In genomic region chr7:109174337-109174948, GRCm38 (mm10) we compare ENCODE assay signal across 8 mouse cellular contexts. TPM values are rescaled to one million over a fixed set of nuclear protein-coding genes. Genes with fewer than 3 reads are reported as not detected.
DNase-seq lines count a peak whose midpoint lies in the region; ATAC-seq lines count a peak whose summit lies in the region.

No protein-coding gene starts in this region.

- peak; percentile 20 to 67 for DNase-seq in adrenal gland, adult (ENCODE audit: inconsistent age in 2 of 2, low spot score in 1 of 2)
- no peak for DNase-seq in adrenal gland, postnatal 4 days (ENCODE audit: low spot score in 2 of 2)
- peak; percentile 38 to 51 for DNase-seq in gastrocnemius, postnatal 4 days (ENCODE audit: low spot score in 2 of 2)
- DNase-seq in urinary bladder, postnatal 14 days (ENCODE audit: low spot score) = peak; percentile 67

- ATAC-seq in common myeloid progenitor, adult 5-6 weeks (replicated peaks; ENCODE audit: low read depth, poor library complexity, severe bottlenecking) = peak; percentile 63
- ATAC-seq in intestine, embryonic 15.5 days = peak; percentile 52
- ATAC-seq in limb, embryonic 12.5 days (ENCODE audit: insufficient number of reproducible peaks, insufficient read depth, low FRiP score, low TSS enrichment, low read depth) = peak; percentile 7; the same call in 1 of the 2 replicates
- ATAC-seq in midbrain, embryonic 13.5 days = peak; percentile 29

- H3K36me3 ChIP-seq in intestine, embryonic 15.5 days = no peaks in the 10 kb centered on the region
- no peaks in the 10 kb centered on the region for H3K36me3 ChIP-seq in limb, embryonic 12.5 days
- no peaks in the 10 kb centered on the region for H3K36me3 ChIP-seq in midbrain, embryonic 13.5 days

- peak overlapping the region; percentile 60 for H3K4me3 ChIP-seq in intestine, embryonic 15.5 days (replicated peaks)
- H3K4me3 ChIP-seq in limb, embryonic 12.5 days (replicated peaks) = peak overlapping the region; percentile 65
- peak overlapping the region; percentile 80 for H3K4me3 ChIP-seq in midbrain, embryonic 13.5 days (replicated peaks)

- H3K4me2 ChIP-seq in intestine, embryonic 15.5 days (replicated peaks) = peak overlapping the region; percentile 99
- peak overlapping the region; percentile 96 for H3K4me2 ChIP-seq in limb, embryonic 12.5 days
- peak overlapping the region; percentile 98 for H3K4me2 ChIP-seq in midbrain, embryonic 13.5 days (replicated peaks)

- H3K27me3 ChIP-seq in intestine, embryonic 15.5 days (replicated peaks) = peaks cover 44% of the 10 kb centered on the region
- peaks cover 52% of the 10 kb centered on the region for H3K27me3 ChIP-seq in limb, embryonic 12.5 days
- peaks cover 19% of the 10 kb centered on the region; the same call in 1 of the 2 replicates for H3K27me3 ChIP-seq in midbrain, embryonic 13.5 days

- H3K9ac ChIP-seq in intestine, embryonic 15.5 days = peak overlapping the region; percentile 53
- H3K9ac ChIP-seq in limb, embryonic 12.5 days (replicated peaks) = peak overlapping the region; percentile 80
- peak overlapping the region; percentile 96 for H3K9ac ChIP-seq in midbrain, embryonic 13.5 days (replicated peaks)

- WGBS in intestine, embryonic 15.5 days = 6% methylated on average over 31 of the region's 31 CpGs
- WGBS in limb, embryonic 12.5 days = 4% methylated on average over 31 of the region's 31 CpGs
- WGBS in midbrain, embryonic 13.5 days = 3% methylated on average over 31 of the region's 31 CpGs

- H3K27ac ChIP-seq in intestine, embryonic 15.5 days = no peak overlapping the region
- peak overlapping the region; percentile 64; the same call in 1 of the 2 replicates for H3K27ac ChIP-seq in limb, embryonic 12.5 days
- peak overlapping the region; percentile 93 for H3K27ac ChIP-seq in midbrain, embryonic 13.5 days

- H3K9me3 ChIP-seq in intestine, embryonic 15.5 days = no peaks in the 10 kb centered on the region
- H3K9me3 ChIP-seq in limb, embryonic 12.5 days = no peaks in the 10 kb centered on the region
- no peaks in the 10 kb centered on the region for H3K9me3 ChIP-seq in midbrain, embryonic 13.5 days

- peaks cover 24% of the 10 kb centered on the region for H3K4me1 ChIP-seq in intestine, embryonic 15.5 days (replicated peaks)
- H3K4me1 ChIP-seq in limb, embryonic 12.5 days (replicated peaks) = peaks cover 34% of the 10 kb centered on the region
- H3K4me1 ChIP-seq in midbrain, embryonic 13.5 days (replicated peaks) = peaks cover 63% of the 10 kb centered on the region

RNA-seq across cellular contexts. Expression of gene Lmo1, which starts 0.6 kb away (rescaled TPM):
- total RNA-seq in adrenal gland, postnatal 4 days (2021) = 10 to 100 TPM; 10.0 to 11.1 TPM
- total RNA-seq in common myeloid progenitor, adult 5-6 weeks (2017) = 3.1 and 7.5 TPM in 2 replicates
- total RNA-seq in gastrocnemius, postnatal 4 days (2021) = 1 to 10 TPM; 4.9 to 5.0 TPM
- 3.5 and 3.8 TPM in 2 replicates for polyA plus RNA-seq in intestine, embryonic 15.5 days (2015; fragmentation: Nextera tagmentation; extraction: Ambion mirVana)
- polyA plus RNA-seq in limb, embryonic 12.5 days (2016; fragmentation: Nextera tagmentation; extraction: Ambion mirVana) = 13.6 and 15.1 TPM in 2 replicates
- polyA plus RNA-seq in midbrain, embryonic 13.5 days (2015; fragmentation: Nextera tagmentation; extraction: Ambion mirVana) = 95.3 and 121 TPM in 2 replicates

Comparison
In these comparisons a context has a peak if more than half of its experiments do, and no peak if none do; other contexts are left out.
1. DNase-seq: peak in adrenal gland, adult (2 of 2), gastrocnemius, postnatal 4 days (2 of 2) and urinary bladder, postnatal 14 days (single experiment); none in adrenal gland, postnatal 4 days (0 of 2).
2. ATAC-seq: peak in every context shown above with its lines; median percentile 63 in common myeloid progenitor, adult 5-6 weeks; 52 in intestine, embryonic 15.5 days; 29 in midbrain, embryonic 13.5 days; 7 in limb, embryonic 12.5 days.
3. Peak in every context shown above with its lines, with median percentiles within 50 percentile points of each other: H3K4me2 ChIP-seq, H3K4me3 ChIP-seq and H3K9ac ChIP-seq.